In the genomic region with DNA sequence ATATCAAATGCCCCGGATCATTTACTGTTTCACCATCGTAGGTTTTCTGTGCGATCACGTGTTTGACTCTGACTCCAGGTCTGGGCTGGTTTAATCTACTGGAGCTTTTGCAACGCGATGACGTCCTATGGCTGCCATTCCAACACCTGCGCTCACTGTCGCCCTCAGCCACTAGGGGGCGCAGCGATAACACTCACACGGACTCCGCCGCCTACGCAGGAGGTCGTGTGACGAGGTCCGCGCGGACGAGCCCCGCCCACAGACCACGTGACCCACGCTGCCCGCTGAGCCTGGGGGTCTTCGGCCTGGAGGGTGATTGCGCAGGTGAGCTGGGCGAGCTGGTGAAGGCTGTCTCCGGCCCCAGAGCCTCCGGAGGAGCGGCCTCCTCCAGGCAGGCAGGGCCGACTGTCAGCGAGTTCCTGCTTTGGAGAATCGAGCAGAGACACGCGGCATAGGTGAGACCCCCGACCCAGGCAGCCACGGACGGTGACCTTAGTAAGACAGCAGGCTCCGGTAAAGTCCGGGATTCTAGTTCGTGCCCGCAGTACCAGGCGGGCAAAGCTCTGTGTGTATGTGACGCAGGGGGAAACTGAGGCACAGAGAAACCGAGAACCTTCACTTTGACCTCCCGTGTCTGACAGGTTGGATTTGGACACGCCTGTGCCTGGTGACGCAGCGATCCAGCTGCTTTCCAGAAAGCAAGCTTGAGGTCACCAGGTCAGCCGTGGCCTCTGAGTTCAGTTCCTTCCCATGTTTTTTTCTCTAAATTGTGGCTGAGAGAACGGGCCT, we compare ENCODE assay signal across 8 mouse cellular contexts. TPM values are rescaled to one million over a fixed set of nuclear protein-coding genes. Genes with fewer than 3 reads are reported as not detected.
DNase-seq lines count a peak whose midpoint lies in the region; ATAC-seq and TF ChIP-seq lines count a peak whose summit lies in the region.

A gene (plus strand): TSS at position 120 of the 789 bp plus-strand sequence.

- peaks cover 11% of the 10 kb centered on the region for H3K36me3 ChIP-seq in embryonic facial prominence, embryonic 15.5 days
- peaks cover 9% of the 10 kb centered on the region for H3K36me3 ChIP-seq in limb, embryonic 14.5 days (ENCODE audit: control insufficient read depth, insufficient read depth, low read length)
- peaks cover 16% of the 10 kb centered on the region for H3K36me3 ChIP-seq in midbrain, postnatal 0 days (ENCODE audit: insufficient read depth, low read length)

- H3K4me3 ChIP-seq in bone marrow, adult 2 months (replicated peaks; ENCODE audit: control insufficient read depth, low read depth, low read length) = peak within 1 kb of the TSS; percentile 95
- H3K4me3 ChIP-seq in embryonic facial prominence, embryonic 15.5 days (replicated peaks) = peak within 1 kb of the TSS; percentile 76
- peak within 1 kb of the TSS; percentile 66 for H3K4me3 ChIP-seq in limb, embryonic 14.5 days (replicated peaks; ENCODE audit: low read length)
- H3K4me3 ChIP-seq in midbrain, postnatal 0 days (ENCODE audit: low read depth, low read length) = peak within 1 kb of the TSS; percentile 52

- peak; percentile 94 for DNase-seq in 416B (ENCODE audit: low read depth)
- DNase-seq in heart, adult 8-10 months (ENCODE audit: low spot score) = peak; percentile 92
- DNase-seq in kidney, adult 9 months = peak; percentile 97
- peak; percentile 93 for DNase-seq in limb, embryonic 14.5 days (ENCODE audit: low spot score)
- DNase-seq in midbrain, postnatal 0 days (ENCODE audit: low spot score) = peak; percentile 96
- peak; percentile 84 to 93 for DNase-seq in spleen, postnatal 14 days (ENCODE audit: low spot score in 2 of 2)

- TF ChIP-seq CTCF in bone marrow, adult 2 months (IDR thresholded peaks at IDR 0.05; ENCODE audit: control insufficient read depth, insufficient read depth, low read length) = peak; percentile 100
- TF ChIP-seq CTCF in midbrain, postnatal 0 days (IDR thresholded peaks at IDR 0.05) = peak; percentile 100

- H3K9me3 ChIP-seq in embryonic facial prominence, embryonic 15.5 days (replicated peaks) = no peaks in the 10 kb centered on the region
- no peaks in the 10 kb centered on the region for H3K9me3 ChIP-seq in limb, embryonic 14.5 days (ENCODE audit: control insufficient read depth, low read length)
- H3K9me3 ChIP-seq in midbrain, postnatal 0 days (ENCODE audit: low read length) = no peaks in the 10 kb centered on the region

- TF ChIP-seq POLR2A in bone marrow, adult 2 months (IDR thresholded peaks at IDR 0.05; ENCODE audit: borderline replicate concordance, control insufficient read depth, low read depth, low read length) = peak; percentile 57; the same call in 1 of the 2 replicates
- 0 out of 2 replicates have a peak, but pooled peaks have one; percentile 29 for TF ChIP-seq POLR2A in limb, embryonic 14.5 days (IDR thresholded peaks at IDR 0.05; ENCODE audit: borderline replicate concordance, extremely low read depth, insufficient read depth, insufficient read length)

- peak within 1 kb of the TSS; percentile 93 for H3K4me2 ChIP-seq in embryonic facial prominence, embryonic 15.5 days (replicated peaks)
- H3K4me2 ChIP-seq in limb, embryonic 14.5 days (replicated peaks; ENCODE audit: low read depth, low read length, severe bottlenecking) = peak within 1 kb of the TSS; percentile 85
- H3K4me2 ChIP-seq in midbrain, postnatal 0 days (ENCODE audit: low read depth, low read length, poor library complexity, severe bottlenecking) = peak within 1 kb of the TSS; percentile 64

- ATAC-seq in embryonic facial prominence, embryonic 15.5 days (ENCODE audit: insufficient number of reproducible peaks, low FRiP score, low TSS enrichment, low read depth) = peak; percentile 74; the same call in 1 of the 2 replicates
- ATAC-seq in limb, embryonic 14.5 days (ENCODE audit: low FRiP score, low read depth) = peak; percentile 92
- ATAC-seq in midbrain, postnatal 0 days (ENCODE audit: low FRiP score) = peak; percentile 87

- peaks cover 2% of the 10 kb centered on the region; the same call in 1 of the 2 replicates for H3K4me1 ChIP-seq in bone marrow, adult 2 months (ENCODE audit: control insufficient read depth, insufficient read depth, low read length)
- peaks cover 31% of the 10 kb centered on the region for H3K4me1 ChIP-seq in embryonic facial prominence, embryonic 15.5 days
- H3K4me1 ChIP-seq in limb, embryonic 14.5 days (ENCODE audit: control insufficient read depth, insufficient read depth, low read length) = peaks cover 7% of the 10 kb centered on the region
- H3K4me1 ChIP-seq in midbrain, postnatal 0 days (ENCODE audit: insufficient read depth, low read length) = peaks cover 7% of the 10 kb centered on the region

- peak within 1 kb of the TSS; percentile 84 for H3K9ac ChIP-seq in embryonic facial prominence, embryonic 15.5 days
- H3K9ac ChIP-seq in limb, embryonic 14.5 days (ENCODE audit: low read depth, low read length, severe bottlenecking) = peak within 1 kb of the TSS; percentile 65
- peak within 1 kb of the TSS; percentile 64 for H3K9ac ChIP-seq in midbrain, postnatal 0 days (replicated peaks; ENCODE audit: low read length, poor library complexity, severe bottlenecking)

- no peaks in the 10 kb centered on the region for H3K27me3 ChIP-seq in embryonic facial prominence, embryonic 15.5 days
- H3K27me3 ChIP-seq in limb, embryonic 14.5 days (ENCODE audit: control insufficient read depth, insufficient read depth, low read length) = no peaks in the 10 kb centered on the region
- H3K27me3 ChIP-seq in midbrain, postnatal 0 days (ENCODE audit: insufficient read depth, low read length) = no peaks in the 10 kb centered on the region

- H3K27ac ChIP-seq in bone marrow, adult 2 months (ENCODE audit: control insufficient read depth, insufficient read depth, low read depth, low read length, poor library complexity) = peak within 1 kb of the TSS; percentile 46; the same call in 1 of the 2 replicates
- peak within 1 kb of the TSS; percentile 44; the same call in 1 of the 2 replicates for H3K27ac ChIP-seq in embryonic facial prominence, embryonic 15.5 days (replicated peaks)
- no peak within 1 kb of the TSS for H3K27ac ChIP-seq in limb, embryonic 14.5 days (replicated peaks; ENCODE audit: low read depth, low read length)
- peak within 1 kb of the TSS; percentile 57 for H3K27ac ChIP-seq in midbrain, postnatal 0 days (ENCODE audit: low read depth, low read length)

- 2% methylated on average over 52 of the region's 52 CpGs for WGBS in bone marrow, adult 2 months
- 2% methylated on average over 52 of the region's 52 CpGs for WGBS in embryonic facial prominence, embryonic 15.5 days
- WGBS in limb, embryonic 14.5 days = 3% methylated on average over 50 of the region's 52 CpGs
- WGBS in midbrain, postnatal 0 days = 3% methylated on average over 52 of the region's 52 CpGs

RNA-seq across cellular contexts. Expression of the gene that starts here (rescaled TPM):
- 6.5 and 18.1 TPM in 2 replicates for polyA plus RNA-seq in bone marrow, adult 2 months (2011; ENCODE audit: insufficient read depth, insufficient read length, low replicate concordance, missing spikeins)
- 81.4 and 90.1 TPM in 2 replicates for polyA plus RNA-seq in embryonic facial prominence, embryonic 15.5 days (2015; fragmentation: Nextera tagmentation; extraction: Ambion mirVana)
- total RNA-seq in heart, adult 8-10 months (2022) = 100 to 1,000 TPM; 108 to 126 (median 114) TPM
- polyA plus RNA-seq in limb, embryonic 14.5 days (2012; rRNA removed) = 136 and 196 TPM in 2 replicates
- 74.5 and 76.0 TPM in 2 replicates for polyA plus RNA-seq in limb, embryonic 14.5 days (2014; fragmentation: Nextera tagmentation; extraction: Ambion mirVana)
- 186 and 222 TPM in 2 replicates for total RNA-seq in midbrain, postnatal 0 days (2014; rRNA removed)
- polyA plus RNA-seq in midbrain, postnatal 0 days (2015; fragmentation: Nextera tagmentation; extraction: Ambion mirVana) = 154 and 158 TPM in 2 replicates
